Mouse (Mus musculus): ENCODE data around the gene Ankrd33b.

DNA sequence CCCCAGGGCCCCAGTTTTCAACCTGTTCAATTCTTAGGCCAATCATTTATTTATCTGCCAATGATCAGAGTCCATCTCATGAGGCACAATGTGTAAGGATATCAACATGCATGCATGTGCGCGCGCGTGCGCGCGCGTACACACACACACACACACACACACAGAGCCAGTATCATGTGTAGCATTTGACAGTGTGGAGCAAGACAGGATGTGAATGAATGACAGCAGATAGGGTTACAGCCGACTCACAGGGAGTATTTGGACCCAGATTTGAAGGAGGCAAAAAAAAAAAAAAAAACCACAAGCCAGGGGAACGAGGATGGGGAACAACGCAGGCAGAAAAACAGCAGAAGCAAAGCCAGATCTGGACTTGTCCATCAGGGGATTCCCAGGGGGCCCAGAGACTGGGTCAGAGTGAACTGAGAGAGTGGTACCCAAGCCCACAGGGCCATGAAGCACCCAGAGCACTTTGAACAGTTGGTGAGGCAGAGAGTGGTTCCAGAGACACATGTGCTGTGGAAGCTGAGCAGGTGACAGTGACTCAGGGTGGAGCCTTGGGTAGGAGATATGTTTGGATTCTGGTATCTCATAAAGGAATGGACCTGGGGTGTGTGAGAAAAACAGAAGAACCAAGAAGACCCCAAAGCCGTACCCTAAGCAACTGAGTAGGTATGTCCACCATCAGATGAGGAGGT lies 41.7 kb downstream of the Ankrd33b start:
- no peak for TF ChIP-seq CTCF (IDR thresholded peaks at IDR 0.05; ENCODE audit: low read depth, low read length)
- TF ChIP-seq POLR2A (IDR thresholded peaks at IDR 0.05; ENCODE audit: extremely low read depth, insufficient read depth, low read length), result no peak
